Mouse (Mus musculus): ENCODE measurements around the gene Syt13. TPM values are rescaled to one million over a fixed set of nuclear protein-coding genes. Genes with fewer than 3 reads are reported as not detected.

The Syt13 gene
- polyA plus RNA-seq, 1 experiment from 2014 or later, result 6.1 TPM

- peaks cover 23% of the 10 kb centered on the region for H3K4me1 ChIP-seq (replicated peaks; ENCODE audit: control insufficient read depth, insufficient read depth, low read length)
- no peaks in the 10 kb centered on the region for H3K9me3 ChIP-seq (ENCODE audit: control insufficient read depth, low read length)
- peaks cover 5% of the 10 kb centered on the region for H3K27me3 ChIP-seq (ENCODE audit: control insufficient read depth, insufficient read depth, low read length)
- no peaks in the 10 kb centered on the region for H3K36me3 ChIP-seq (ENCODE audit: control insufficient read depth, insufficient read depth, low read length)
- H3K4me3 ChIP-seq (ENCODE audit: low read depth, low read length), result peak overlapping the region; percentile 38; the same call in 1 of the 2 replicates
- peak overlapping the region; percentile 54; the same call in 1 of the 2 replicates for H3K9ac ChIP-seq (ENCODE audit: low read length)
- H3K27ac ChIP-seq (ENCODE audit: low read depth, low read length), result no peak overlapping the region
- DNase-seq (ENCODE audit: low spot score) (no peak), ATAC-seq (replicated peaks; ENCODE audit: low FRiP score) (0 out of 2 replicates have a peak, but pooled peaks have one; percentile 43)
- 23% methylated on average over 9 of the region's 10 CpGs for WGBS
- peak overlapping the region; percentile 86; the same call in 1 of the 2 replicates for H3K4me2 ChIP-seq (ENCODE audit: low read depth, low read length, severe bottlenecking)
Observed at GRCm38 (mm10) chr2:92915659-92916631, 1.0 kb downstream of the Syt13 start.

GRCm38 (mm10) chr2:92917405-92918142, 2.7 kb downstream of the Syt13 start:
- H3K9me3 ChIP-seq (ENCODE audit: control insufficient read depth, low read length), result no peaks in the 10 kb centered on the region
- H3K4me2 ChIP-seq (ENCODE audit: low read depth, low read length, severe bottlenecking), result no peak overlapping the region
- H3K4me1 ChIP-seq (replicated peaks; ENCODE audit: control insufficient read depth, insufficient read depth, low read length), result peaks cover 23% of the 10 kb centered on the region
- no peak overlapping the region for H3K4me3 ChIP-seq (ENCODE audit: low read depth, low read length)
- H3K27ac ChIP-seq (ENCODE audit: low read depth, low read length), result no peak overlapping the region
- H3K36me3 ChIP-seq (ENCODE audit: control insufficient read depth, insufficient read depth, low read length), result no peaks in the 10 kb centered on the region
- ATAC-seq (replicated peaks; ENCODE audit: low FRiP score) (no peak), DNase-seq (ENCODE audit: low spot score) (no peak)
- no peak overlapping the region for H3K9ac ChIP-seq (ENCODE audit: low read length)
- WGBS, result 47% methylated on average over 7 of the region's 7 CpGs
- H3K27me3 ChIP-seq (ENCODE audit: control insufficient read depth, insufficient read depth, low read length), result peaks cover 5% of the 10 kb centered on the region

- DNase-seq (ENCODE audit: low spot score), result no peak
- H3K4me1 ChIP-seq (replicated peaks; ENCODE audit: control insufficient read depth, insufficient read depth, low read length), result peaks cover 5% of the 10 kb centered on the region
- H3K9me3 ChIP-seq (ENCODE audit: control insufficient read depth, low read length), result no peaks in the 10 kb centered on the region
- H3K4me2 ChIP-seq (ENCODE audit: low read depth, low read length, severe bottlenecking), result no peak overlapping the region
- H3K4me3 ChIP-seq (ENCODE audit: low read depth, low read length), result no peak overlapping the region
- no peak for ATAC-seq (replicated peaks; ENCODE audit: low FRiP score)
- H3K9ac ChIP-seq (ENCODE audit: low read length), result no peak overlapping the region
- WGBS, result 72% methylated on average over 4 of the region's 4 CpGs
- H3K27me3 ChIP-seq (ENCODE audit: control insufficient read depth, insufficient read depth, low read length), result 0 out of 2 replicates have a peak, but pooled peaks cover 2% of the 10 kb centered on the region
- H3K27ac ChIP-seq (ENCODE audit: low read depth, low read length), result no peak overlapping the region
- H3K36me3 ChIP-seq (ENCODE audit: control insufficient read depth, insufficient read depth, low read length), result no peaks in the 10 kb centered on the region
Observed at GRCm38 (mm10) chr2:92920709-92921108, 5.8 kb downstream of the Syt13 start.

- Histone ChIP-seq H3K9ac (ENCODE audit: low read length) (no peak overlapping the region), H3K4me3 (ENCODE audit: low read depth, low read length) (no peak overlapping the region), H3K27me3 (ENCODE audit: control insufficient read depth, insufficient read depth, low read length) (no peaks in the 10 kb centered on the region), H3K4me1 (replicated peaks; ENCODE audit: control insufficient read depth, insufficient read depth, low read length) (no peaks in the 10 kb centered on the region), H3K4me2 (ENCODE audit: low read depth, low read length, severe bottlenecking) (no peak overlapping the region), H3K27ac (ENCODE audit: low read depth, low read length) (no peak overlapping the region), H3K9me3 (ENCODE audit: control insufficient read depth, low read length) (no peaks in the 10 kb centered on the region), H3K36me3 (ENCODE audit: control insufficient read depth, insufficient read depth, low read length) (no peaks in the 10 kb centered on the region)
- DNase-seq (ENCODE audit: low spot score) (no peak), ATAC-seq (replicated peaks; ENCODE audit: low FRiP score) (no peak)
- 80% methylated on average over 6 of the region's 6 CpGs for WGBS
Observed at GRCm38 (mm10) chr2:92924677-92925259, 9.9 kb downstream of the Syt13 start.

GRCm38 (mm10) chr2:92929696-92930095, 14.8 kb downstream of the Syt13 start:
- Histone ChIP-seq H3K4me1 (replicated peaks; ENCODE audit: control insufficient read depth, insufficient read depth, low read length) (no peaks in the 10 kb centered on the region), H3K4me3 (ENCODE audit: low read depth, low read length) (no peak overlapping the region), H3K27me3 (ENCODE audit: control insufficient read depth, insufficient read depth, low read length) (no peaks in the 10 kb centered on the region), H3K27ac (ENCODE audit: low read depth, low read length) (no peak overlapping the region), H3K4me2 (ENCODE audit: low read depth, low read length, severe bottlenecking) (no peak overlapping the region), H3K36me3 (ENCODE audit: control insufficient read depth, insufficient read depth, low read length) (no peaks in the 10 kb centered on the region), H3K9me3 (ENCODE audit: control insufficient read depth, low read length) (no peaks in the 10 kb centered on the region), H3K9ac (ENCODE audit: low read length) (no peak overlapping the region)
- WGBS, result 75% methylated on average over 5 of the region's 5 CpGs
- no peak for DNase-seq (ENCODE audit: low spot score)
- no peak for ATAC-seq (replicated peaks; ENCODE audit: low FRiP score)

DNA sequence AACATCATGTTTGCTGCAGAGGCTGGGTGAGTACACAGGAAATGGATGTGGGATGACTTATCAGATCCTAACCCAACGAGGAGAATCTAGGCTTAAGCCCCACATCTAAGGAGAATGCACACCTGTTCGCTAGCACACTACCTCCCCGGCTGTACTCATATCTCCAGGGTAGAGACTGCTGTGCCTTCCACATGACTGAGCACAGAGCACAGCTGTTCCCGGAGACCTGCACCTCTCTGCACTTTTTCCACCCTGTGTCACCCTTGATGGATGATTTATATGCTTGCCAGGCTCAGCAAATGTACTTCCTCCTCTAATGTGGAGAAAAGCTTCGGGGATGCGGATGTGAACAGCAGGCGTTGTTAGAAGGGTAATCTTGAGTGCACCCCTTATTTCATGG, 16.2 kb downstream of the Syt13 start:
- 89% methylated on average over 7 of the region's 7 CpGs for WGBS
- no peak for ATAC-seq (replicated peaks; ENCODE audit: low FRiP score)
- Histone ChIP-seq H3K36me3 (ENCODE audit: control insufficient read depth, insufficient read depth, low read length) (no peaks in the 10 kb centered on the region), H3K9me3 (ENCODE audit: control insufficient read depth, low read length) (no peaks in the 10 kb centered on the region), H3K4me3 (ENCODE audit: low read depth, low read length) (no peak overlapping the region), H3K9ac (ENCODE audit: low read length) (no peak overlapping the region), H3K27ac (ENCODE audit: low read depth, low read length) (no peak overlapping the region), H3K4me1 (replicated peaks; ENCODE audit: control insufficient read depth, insufficient read depth, low read length) (no peaks in the 10 kb centered on the region), H3K27me3 (ENCODE audit: control insufficient read depth, insufficient read depth, low read length) (no peaks in the 10 kb centered on the region), H3K4me2 (ENCODE audit: low read depth, low read length, severe bottlenecking) (no peak overlapping the region)
- no peak for DNase-seq (ENCODE audit: low spot score)

DNA sequence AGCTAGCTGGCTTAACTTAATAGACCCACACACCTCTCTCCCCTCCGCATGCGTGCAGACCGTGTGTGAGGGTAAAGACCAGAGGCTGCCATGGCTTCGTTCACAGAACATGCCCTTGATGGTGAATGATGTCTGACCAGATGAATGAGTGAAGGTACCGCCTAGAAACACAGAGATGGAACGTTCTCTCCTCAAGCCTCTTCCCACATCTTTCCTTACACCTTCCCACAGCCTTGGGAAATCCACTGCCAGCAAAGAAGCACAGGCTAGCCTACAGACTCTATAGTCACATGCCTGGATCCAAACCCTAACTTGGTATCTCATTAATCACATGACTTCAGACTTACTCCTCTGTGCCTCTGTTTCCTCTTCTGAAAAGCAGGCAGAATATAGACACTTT, 18.5 kb downstream of the Syt13 start:
- 86% methylated on average over 6 of the region's 6 CpGs for WGBS
- Histone ChIP-seq H3K9ac (ENCODE audit: low read length) (no peak overlapping the region), H3K4me2 (ENCODE audit: low read depth, low read length, severe bottlenecking) (no peak overlapping the region), H3K27me3 (ENCODE audit: control insufficient read depth, insufficient read depth, low read length) (no peaks in the 10 kb centered on the region), H3K36me3 (ENCODE audit: control insufficient read depth, insufficient read depth, low read length) (no peaks in the 10 kb centered on the region), H3K27ac (ENCODE audit: low read depth, low read length) (no peak overlapping the region), H3K4me3 (ENCODE audit: low read depth, low read length) (no peak overlapping the region), H3K9me3 (ENCODE audit: control insufficient read depth, low read length) (no peaks in the 10 kb centered on the region), H3K4me1 (replicated peaks; ENCODE audit: control insufficient read depth, insufficient read depth, low read length) (no peaks in the 10 kb centered on the region)
- ATAC-seq (replicated peaks; ENCODE audit: low FRiP score) (no peak), DNase-seq (ENCODE audit: low spot score) (no peak)

DNA sequence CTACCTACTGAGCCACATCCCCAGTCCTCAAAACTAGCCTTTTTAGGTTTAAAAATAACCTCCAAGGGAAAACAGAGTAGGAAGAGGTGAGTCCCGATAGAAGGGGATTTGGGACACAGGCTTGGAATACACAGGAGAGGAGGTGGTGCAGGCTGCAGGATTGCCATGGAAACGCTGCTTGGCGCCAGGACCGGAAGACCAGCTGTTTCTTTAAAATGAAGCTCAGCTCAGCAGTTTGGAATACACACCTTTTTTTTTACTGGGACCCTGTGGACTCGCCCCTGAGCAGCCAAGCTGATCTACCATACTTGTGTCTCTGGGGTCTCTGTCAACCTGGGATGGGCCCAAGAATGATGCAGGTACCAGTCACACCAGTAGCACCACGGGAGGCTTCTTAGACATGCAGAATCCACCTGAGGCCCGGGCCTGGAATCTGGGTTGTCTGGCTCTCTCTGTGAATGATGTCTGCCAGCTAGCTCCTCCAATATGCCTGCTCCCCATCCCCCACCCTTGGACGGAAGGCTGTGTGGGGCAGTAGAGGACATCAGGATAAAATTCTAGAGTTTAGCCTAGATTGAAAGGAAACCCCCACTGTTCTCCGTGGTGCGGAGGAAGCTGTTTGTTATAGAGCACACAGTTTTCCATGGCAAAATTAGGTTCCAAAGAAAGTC, 19.5 kb downstream of the Syt13 start:
- Histone ChIP-seq H3K9me3 (ENCODE audit: control insufficient read depth, low read length) (no peaks in the 10 kb centered on the region), H3K4me2 (ENCODE audit: low read depth, low read length, severe bottlenecking) (no peak overlapping the region), H3K4me3 (ENCODE audit: low read depth, low read length) (no peak overlapping the region), H3K36me3 (ENCODE audit: control insufficient read depth, insufficient read depth, low read length) (no peaks in the 10 kb centered on the region), H3K4me1 (replicated peaks; ENCODE audit: control insufficient read depth, insufficient read depth, low read length) (no peaks in the 10 kb centered on the region), H3K27me3 (ENCODE audit: control insufficient read depth, insufficient read depth, low read length) (no peaks in the 10 kb centered on the region), H3K27ac (ENCODE audit: low read depth, low read length) (0 out of 2 replicates have a peak overlapping the region, but pooled peaks have one; percentile 18), H3K9ac (ENCODE audit: low read length) (no peak overlapping the region)
- no peak for ATAC-seq (replicated peaks; ENCODE audit: low FRiP score)
- no peak for DNase-seq (ENCODE audit: low spot score)
- 12% methylated on average over 10 of the region's 10 CpGs for WGBS

Measured in forebrain, embryonic 11.5 days (tissue).